Mouse (Mus musculus) kidney, embryonic 16.5 days (tissue): ENCODE measurements around the gene Tshz2. TPM values are rescaled to one million over a fixed set of nuclear protein-coding genes. Genes with fewer than 3 reads are reported as not detected.

ENCODE experiments used
- ATAC-seq: fragments of 200-750 bp; cut with Nextera tagmentation; 2 replicates; pipeline ENCODE4 v1.8.0; 2017; ENCODE audit warnings: moderate TSS enrichment; ENCODE audit not compliant: low FRiP score, low TSS enrichment
- H3K27ac ChIP-seq: fragments of 300-500 bp; sonication (generic); 2 replicates; pipeline ENCODE4 v1.5.1; 2014; ENCODE audit warnings: low read length
- H3K27me3 ChIP-seq: fragments of 300-500 bp; sonication (generic); 2 replicates; pipeline ENCODE4 v1.6.1; 2014; ENCODE audit warnings: low read length, control low read depth, mixed read lengths; ENCODE audit not compliant: insufficient read depth
- H3K36me3 ChIP-seq: fragments of 300-500 bp; sonication (generic); 2 replicates; pipeline ENCODE4 v1.6.1; 2014; ENCODE audit warnings: low read length, control low read depth, mixed read lengths; ENCODE audit not compliant: insufficient read depth
- H3K4me1 ChIP-seq: fragments of 300-500 bp; sonication (generic); 2 replicates; pipeline ENCODE4 v1.6.1; 2014; ENCODE audit warnings: low read length, control low read depth, mixed read lengths; ENCODE audit not compliant: insufficient read depth
- H3K4me2 ChIP-seq: fragments of 300-500 bp; sonication (generic); replicated peaks from 2 replicates; pipeline ENCODE4 v1.6.1; 2014; ENCODE audit warnings: low read depth, low read length
- H3K4me3 ChIP-seq: fragments of 300-500 bp; sonication (generic); 2 replicates; pipeline ENCODE4 v1.5.1; 2014; ENCODE audit warnings: mild to moderate bottlenecking, low read length
- H3K9ac ChIP-seq: fragments of 300-500 bp; sonication (generic); replicated peaks from 2 replicates; pipeline ENCODE4 v1.6.1; 2014; ENCODE audit warnings: low read length
- H3K9me3 ChIP-seq: fragments of 300-500 bp; sonication (generic); 2 replicates; pipeline ENCODE4 v1.6.1; 2016; ENCODE audit warnings: low read length, control low read depth
- WGBS: fragments of 180-500 bp; shearing (Covaris S2); extraction: QIAGEN DNeasy Blood & Tissue Kit; methylation state at CpG from one replicate; pipeline ENCODE4 v1.1.7; 2014; 5-methylcytosine and 5-hydroxymethylcytosine counted together
- polyA plus RNA-seq: library from polyadenylated mRNA; unstranded; fragments of >200 nt; fragmentation: Nextera tagmentation; extraction: Ambion mirVana; gene quantifications from 2 replicates; pipeline ENCODE4 v1.2.1, GENCODE M21; 2015

Gene Tshz2
- polyA plus RNA-seq, 1 experiment from 2014 or later, result 11.5 TPM

DNA sequence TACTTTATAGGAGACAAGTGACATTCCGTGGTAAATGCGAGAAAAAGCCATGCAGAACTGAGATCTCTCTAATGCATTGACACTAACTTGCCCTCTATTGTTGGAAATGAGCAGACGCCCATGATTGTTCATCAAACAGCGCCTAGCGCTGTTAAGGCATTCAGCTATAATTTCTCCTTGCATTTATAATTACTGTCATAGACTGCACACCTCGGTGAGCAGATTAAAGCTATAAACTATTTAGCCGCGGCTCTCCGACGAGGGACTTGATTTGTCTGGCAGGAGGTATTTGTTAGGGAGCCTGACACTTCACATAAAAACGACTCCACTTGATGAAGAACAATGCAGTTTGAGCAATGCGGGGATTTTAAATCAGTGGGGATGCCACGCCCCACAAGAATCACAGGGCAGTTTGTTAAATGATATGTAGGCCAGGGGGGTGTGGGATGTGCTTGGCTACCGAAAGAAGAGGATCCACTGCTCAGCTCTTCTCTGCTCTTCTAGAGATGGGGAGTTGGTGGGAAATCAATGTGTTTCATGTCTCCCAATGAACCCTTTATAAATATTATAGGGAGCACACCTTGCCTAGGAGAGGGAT is 259.7 kb downstream of the Tshz2 start:
- WGBS, result 19% methylated on average over 14 of the region's 14 CpGs
- Histone ChIP-seq H3K27me3 (no peaks in the 10 kb centered on the region), H3K36me3 (no peaks in the 10 kb centered on the region), H3K4me2 (no peak overlapping the region), H3K4me3 (no peak overlapping the region), H3K27ac (no peak overlapping the region), H3K4me1 (no peaks in the 10 kb centered on the region), H3K9ac (no peak overlapping the region), H3K9me3 (no peaks in the 10 kb centered on the region)
- ATAC-seq, result no peak

DNA sequence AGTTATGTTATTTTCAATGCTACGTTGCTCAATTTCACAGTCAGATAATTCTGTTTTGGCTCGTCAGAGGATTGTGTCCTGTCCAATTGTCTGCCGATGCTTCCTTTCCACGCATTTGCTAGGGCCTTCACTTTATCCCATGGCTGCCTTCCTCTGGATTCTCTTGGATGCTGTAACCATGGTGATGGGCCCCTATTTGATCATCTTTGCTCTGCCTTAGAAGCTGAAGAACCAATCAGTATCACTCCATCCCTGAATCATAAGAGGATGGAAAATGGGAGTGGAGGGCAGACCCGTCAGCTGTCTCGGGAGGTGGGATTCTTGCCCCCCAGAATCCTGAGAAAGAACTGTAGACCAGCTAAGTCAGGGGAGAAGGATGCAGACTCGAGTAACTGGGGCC is 270.1 kb downstream of the Tshz2 start:
- no peaks in the 10 kb centered on the region for H3K27me3 ChIP-seq
- H3K9me3 ChIP-seq, result no peaks in the 10 kb centered on the region
- peaks cover 20% of the 10 kb centered on the region for H3K4me1 ChIP-seq
- WGBS, result 91% methylated on average over 7 of the region's 7 CpGs
- no peak overlapping the region for H3K4me2 ChIP-seq
- no peak overlapping the region for H3K27ac ChIP-seq
- no peak overlapping the region for H3K4me3 ChIP-seq
- no peak overlapping the region for H3K9ac ChIP-seq
- no peak for ATAC-seq
- no peaks in the 10 kb centered on the region for H3K36me3 ChIP-seq

DNA sequence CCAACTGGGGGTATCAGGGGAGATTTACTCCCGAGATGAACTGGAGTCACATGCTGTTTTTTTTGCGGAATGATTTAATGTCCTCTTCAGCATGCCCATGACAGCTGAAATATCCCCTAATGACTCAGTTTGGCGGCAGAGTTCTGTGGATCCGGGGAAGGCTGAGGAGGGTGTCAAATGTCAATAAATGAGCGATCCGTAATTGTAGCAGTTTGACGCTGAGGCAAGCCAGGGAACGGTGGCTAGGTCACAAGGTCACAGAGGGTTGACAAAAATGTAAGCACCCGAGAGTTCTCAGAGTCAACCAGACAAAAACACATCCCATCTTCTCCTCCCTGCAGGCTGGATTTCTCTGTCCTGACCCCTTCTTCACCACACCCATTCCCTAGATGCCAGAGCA is 273.6 kb downstream of the Tshz2 start:
- Histone ChIP-seq H3K4me1 (peaks cover 20% of the 10 kb centered on the region), H3K4me3 (no peak overlapping the region), H3K27me3 (no peaks in the 10 kb centered on the region), H3K9ac (no peak overlapping the region), H3K27ac (no peak overlapping the region), H3K4me2 (peak overlapping the region; percentile 5; the same call in 1 of the 2 replicates), H3K36me3 (no peaks in the 10 kb centered on the region), H3K9me3 (no peaks in the 10 kb centered on the region)
- WGBS, result 5% methylated on average over 9 of the region's 9 CpGs
- ATAC-seq, result peak; percentile 46; the same call in 1 of the 2 replicates

GRCm38 (mm10) chr2:169907979-169908378 is 275.2 kb downstream of the Tshz2 start:
- Histone ChIP-seq H3K4me1 (peaks cover 20% of the 10 kb centered on the region), H3K4me2 (no peak overlapping the region), H3K9ac (no peak overlapping the region), H3K36me3 (no peaks in the 10 kb centered on the region), H3K27ac (no peak overlapping the region), H3K4me3 (no peak overlapping the region), H3K27me3 (no peaks in the 10 kb centered on the region), H3K9me3 (no peaks in the 10 kb centered on the region)
- ATAC-seq, result no peak
- WGBS, result 70% methylated on average over 7 of the region's 7 CpGs

DNA sequence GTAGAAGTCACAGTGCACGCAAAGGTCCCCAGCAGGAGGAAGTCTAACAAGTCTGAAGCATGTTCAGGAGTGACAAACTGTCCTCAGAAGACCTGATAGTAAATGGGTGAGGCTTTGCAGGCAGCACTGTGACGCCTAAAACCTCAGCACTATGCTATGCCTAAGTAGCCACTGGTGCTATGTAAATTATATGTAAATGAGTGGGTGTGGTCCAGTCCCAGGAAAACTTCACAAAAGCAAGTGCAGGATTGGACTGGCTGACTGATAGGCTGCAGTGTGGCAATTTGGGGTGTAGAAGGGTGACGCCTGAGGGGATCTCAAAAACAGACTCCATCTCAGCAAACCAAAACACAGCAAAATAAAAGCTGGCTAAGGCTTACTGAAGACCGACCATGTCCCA is 277.8 kb downstream of the Tshz2 start:
- Histone ChIP-seq H3K27me3 (no peaks in the 10 kb centered on the region), H3K9ac (no peak overlapping the region), H3K4me2 (no peak overlapping the region), H3K9me3 (no peaks in the 10 kb centered on the region; the same call in 1 of the 2 replicates), H3K27ac (no peak overlapping the region), H3K4me1 (peaks cover 17% of the 10 kb centered on the region), H3K4me3 (no peak overlapping the region), H3K36me3 (no peaks in the 10 kb centered on the region)
- 79% methylated on average over 4 of the region's 4 CpGs for WGBS
- ATAC-seq, result no peak

DNA sequence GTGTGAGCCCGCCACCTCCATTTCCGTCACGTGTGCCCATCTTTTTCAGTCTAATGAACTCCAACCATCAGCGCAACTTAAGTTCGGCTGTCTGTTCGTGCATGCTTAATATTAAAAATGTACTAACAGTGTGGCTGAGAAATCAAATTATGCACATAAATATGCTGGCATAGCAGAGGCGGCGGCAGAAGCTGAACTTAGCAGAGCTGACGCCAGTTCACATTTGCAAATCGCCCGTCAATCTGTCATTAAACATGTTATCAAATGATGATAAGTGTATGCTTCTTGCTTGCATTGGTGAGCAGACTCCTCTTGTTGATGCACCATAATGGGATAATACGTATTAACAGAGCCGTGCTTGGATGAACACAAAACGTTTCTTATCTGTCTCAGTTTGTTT is 280.0 kb downstream of the Tshz2 start:
- H3K4me3 ChIP-seq, result no peak overlapping the region
- no peaks in the 10 kb centered on the region for H3K36me3 ChIP-seq
- H3K4me2 ChIP-seq, result no peak overlapping the region
- no peaks in the 10 kb centered on the region for H3K4me1 ChIP-seq
- H3K9ac ChIP-seq, result no peak overlapping the region
- H3K27me3 ChIP-seq, result no peaks in the 10 kb centered on the region
- H3K27ac ChIP-seq, result no peak overlapping the region
- whole genome bisulfite sequencing, result 92% methylated on average over 14 of the region's 14 CpGs
- H3K9me3 ChIP-seq, result no peaks in the 10 kb centered on the region; the same call in 1 of the 2 replicates
- no peak for ATAC-seq

DNA sequence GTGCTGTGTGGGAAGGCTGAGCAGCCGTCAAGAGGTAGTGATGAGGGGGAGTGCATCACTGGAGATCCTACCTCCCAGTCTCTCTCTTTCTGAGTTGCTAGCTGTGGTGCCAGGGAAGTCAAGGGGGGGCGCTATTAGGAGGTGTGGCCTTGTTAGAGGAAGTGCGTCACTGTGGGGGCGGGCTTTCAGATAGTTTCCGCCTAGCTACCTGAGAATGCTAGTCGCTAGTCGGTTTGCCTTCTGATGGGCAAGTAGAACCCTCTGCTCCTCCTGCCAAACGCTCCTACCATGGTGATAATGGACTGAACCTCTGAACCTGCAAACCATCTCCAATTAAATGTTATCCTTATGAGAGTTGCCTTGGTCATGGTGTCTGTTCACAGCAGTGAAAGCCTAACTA is 282.1 kb downstream of the Tshz2 start:
- H3K9ac ChIP-seq, result no peak overlapping the region
- no peak overlapping the region for H3K4me2 ChIP-seq
- no peaks in the 10 kb centered on the region; the same call in 1 of the 2 replicates for H3K9me3 ChIP-seq
- no peak overlapping the region for H3K4me3 ChIP-seq
- H3K4me1 ChIP-seq, result peaks cover 6% of the 10 kb centered on the region; the same call in 1 of the 2 replicates
- no peaks in the 10 kb centered on the region for H3K36me3 ChIP-seq
- WGBS, result 84% methylated on average over 8 of the region's 8 CpGs
- no peak overlapping the region for H3K27ac ChIP-seq
- no peaks in the 10 kb centered on the region for H3K27me3 ChIP-seq
- no peak for ATAC-seq

DNA sequence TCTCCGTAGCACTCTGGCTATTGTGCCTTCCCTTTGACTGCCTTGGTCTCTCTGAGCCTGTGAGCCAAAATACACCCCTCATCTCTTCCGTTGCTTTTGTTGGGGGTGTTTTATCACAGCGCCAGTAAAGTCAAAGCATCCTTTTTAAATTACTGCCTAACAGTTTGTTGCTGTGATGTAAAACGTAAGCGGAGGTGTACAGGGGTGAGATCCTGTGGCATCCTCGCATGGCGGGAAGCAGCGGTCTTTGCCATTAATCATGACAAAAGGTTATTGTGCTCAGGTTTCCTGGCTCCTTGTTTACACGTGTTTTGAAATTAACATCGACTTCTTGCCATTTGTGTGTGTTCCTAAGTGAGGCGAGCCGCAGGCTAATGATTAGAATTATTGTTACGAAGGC is 282.5 kb downstream of the Tshz2 start:
- H3K9ac ChIP-seq, result no peak overlapping the region
- H3K4me2 ChIP-seq, result no peak overlapping the region
- H3K9me3 ChIP-seq, result no peaks in the 10 kb centered on the region; the same call in 1 of the 2 replicates
- H3K27ac ChIP-seq, result no peak overlapping the region
- no peak overlapping the region for H3K4me3 ChIP-seq
- ATAC-seq, result no peak
- no peaks in the 10 kb centered on the region for H3K36me3 ChIP-seq
- peaks cover 6% of the 10 kb centered on the region; the same call in 1 of the 2 replicates for H3K4me1 ChIP-seq
- H3K27me3 ChIP-seq, result no peaks in the 10 kb centered on the region
- 74% methylated on average over 13 of the region's 13 CpGs for WGBS

GRCm38 (mm10) chr2:169919111-169919695 is 286.4 kb downstream of the Tshz2 start:
- no peaks in the 10 kb centered on the region; the same call in 1 of the 2 replicates for H3K9me3 ChIP-seq
- H3K4me1 ChIP-seq, result peaks cover 7% of the 10 kb centered on the region; the same call in 1 of the 2 replicates
- no peaks in the 10 kb centered on the region for H3K36me3 ChIP-seq
- H3K9ac ChIP-seq, result no peak overlapping the region
- no peak overlapping the region for H3K4me2 ChIP-seq
- no peaks in the 10 kb centered on the region for H3K27me3 ChIP-seq
- no peak overlapping the region for H3K4me3 ChIP-seq
- WGBS, result 53% methylated on average over 3 of the region's 3 CpGs
- peak overlapping the region; percentile 16; the same call in 1 of the 2 replicates for H3K27ac ChIP-seq
- peak; percentile 31; the same call in 1 of the 2 replicates for ATAC-seq

GRCm38 (mm10) chr2:169924177-169924810 is 291.5 kb downstream of the Tshz2 start:
- 44% methylated on average over 8 of the region's 8 CpGs for WGBS
- Histone ChIP-seq H3K27me3 (no peaks in the 10 kb centered on the region), H3K4me3 (no peak overlapping the region), H3K27ac (no peak overlapping the region), H3K9me3 (no peaks in the 10 kb centered on the region), H3K4me2 (no peak overlapping the region), H3K4me1 (peaks cover 15% of the 10 kb centered on the region; the same call in 1 of the 2 replicates), H3K9ac (no peak overlapping the region), H3K36me3 (no peaks in the 10 kb centered on the region)
- ATAC-seq, result peak; percentile 57; the same call in 1 of the 2 replicates
